Mouse (Mus musculus) left cerebral cortex, postnatal 4 days (tissue): ENCODE results near the gene Hscb. TPM values are rescaled to one million over a fixed set of nuclear protein-coding genes. Genes with fewer than 3 reads are reported as not detected.
A peak's percentile ranks its signal among the peaks of the same experiment; 100 is the strongest.

Experiments used
- DNase-seq: peaks from one replicate; pipeline ENCODE4 v3.0.0-alpha.2; 2022
- intact Hi-C: fragments of 180-260 bp; cut with DNase I; formaldehyde crosslinking; loops from one replicate; pipeline ENCODE4 v1.15.1; 2025
- total RNA-seq, 2 experiments: library from RNA; stranded (reverse); gene quantifications; 2 replicates each; pipeline ENCODE4 v1.2.3; 2021

Hscb gene
- total RNA-seq, 2 experiments from 2014 or later: 6.3 to 8.0 TPM

- intact Hi-C loops: no loop called here
- no peak for DNase-seq
Observed at GRCm38 (mm10) chr5:110786081-110786835, 53.3 kb downstream of the Hscb start.

GRCm38 (mm10) chr5:110783150-110783549 lies 56.4 kb downstream of the Hscb start:
- intact Hi-C loops: no loop called here
- no peak for DNase-seq

GRCm38 (mm10) chr5:110781529-110782238 lies 57.9 kb downstream of the Hscb start:
- intact Hi-C loops: no loop called here
- no peak for DNase-seq

GRCm38 (mm10) chr5:110780761-110781528 lies 58.6 kb downstream of the Hscb start:
- intact Hi-C loops: no loop called here
- no peak for DNase-seq

GRCm38 (mm10) chr5:110779998-110780760 lies 59.4 kb downstream of the Hscb start, which contains the start of gene Pus1:
TSS of gene Pus1 (minus strand) at chr5:110780659.
- peak; percentile 93 for DNase-seq
- intact Hi-C loops: no loop called here

- intact Hi-C loops: no loop called here
- no peak for DNase-seq
Observed at GRCm38 (mm10) chr5:110779276-110779997, 60.1 kb downstream of the Hscb start.

Other genes with a start within 250 kb of the Hscb start
- 10 to 100 TPM; 35.2 to 47.0 TPM for gene Noc4l, start 186.4 kb downstream of the Hscb start, total RNA-seq
- 10 to 100 TPM; 28.0 to 32.5 TPM for gene Ddx51, start 186.3 kb downstream of the Hscb start, total RNA-seq
- gene Ep400, start 69.1 kb downstream of the Hscb start, total RNA-seq: 100 to 1,000 TPM; 121 to 122 TPM
- 10 to 100 TPM; 18.7 to 20.3 TPM for gene Pus1, start 59.1 kb downstream of the Hscb start, total RNA-seq
- 100 to 1,000 TPM in 1 of 2 experiments, 10 to 100 TPM in 1; 94.5 to 101 TPM for gene Ulk1, start 29.7 kb downstream of the Hscb start, total RNA-seq
- 1 to 10 TPM; 2.6 to 3.0 TPM for gene Chek2, start 202 bp upstream of the Hscb start, total RNA-seq
- gene Ttc28, start 40.0 kb upstream of the Hscb start, total RNA-seq: 100 to 1,000 TPM in 1 of 2 experiments, 10 to 100 TPM in 1; 97.3 to 112 TPM